Mouse (Mus musculus): ENCODE measurements around the gene Chp2. TPM values are rescaled to one million over a fixed set of nuclear protein-coding genes. Genes with fewer than 3 reads are reported as not detected.

Gene Chp2
- polyA plus RNA-seq, 1 experiment from 2014 or later = 0.66 TPM

Other genes with a start within 250 kb of the Chp2 start
- gene Cog7, start 237.8 kb upstream of the Chp2 start, polyA plus RNA-seq (2014; fragmentation: Nextera tagmentation; extraction: Ambion mirVana) = 7.8 and 11.0 TPM in 2 replicates
- 28.0 and 32.1 TPM in 2 replicates for gene Gga2, start 198.3 kb upstream of the Chp2 start, polyA plus RNA-seq (2014; fragmentation: Nextera tagmentation; extraction: Ambion mirVana)
- gene Ubfd1, start 152.3 kb upstream of the Chp2 start, polyA plus RNA-seq (2014; fragmentation: Nextera tagmentation; extraction: Ambion mirVana) = 69.9 and 76.5 TPM in 2 replicates
- 11.8 TPM in 2 replicates for gene Ears2, start 152.2 kb upstream of the Chp2 start, polyA plus RNA-seq (2014; fragmentation: Nextera tagmentation; extraction: Ambion mirVana)
- gene Ndufab1, start 117.6 kb upstream of the Chp2 start, polyA plus RNA-seq (2014; fragmentation: Nextera tagmentation; extraction: Ambion mirVana) = 510 and 563 TPM in 2 replicates
- 7.2 TPM in 2 replicates for gene Palb2, start 86.5 kb upstream of the Chp2 start, polyA plus RNA-seq (2014; fragmentation: Nextera tagmentation; extraction: Ambion mirVana)
- 162 and 166 TPM in 2 replicates for gene Dctn5, start 86.5 kb upstream of the Chp2 start, polyA plus RNA-seq (2014; fragmentation: Nextera tagmentation; extraction: Ambion mirVana)
- 47.7 and 48.4 TPM in 2 replicates for gene Plk1, start 60.1 kb upstream of the Chp2 start, polyA plus RNA-seq (2014; fragmentation: Nextera tagmentation; extraction: Ambion mirVana)
- gene Ern2, start 33.3 kb upstream of the Chp2 start, polyA plus RNA-seq (2014; fragmentation: Nextera tagmentation; extraction: Ambion mirVana) = 0.33 and 0.42 TPM in 2 replicates
- gene Prkcb, start 69.3 kb downstream of the Chp2 start, polyA plus RNA-seq (2014; fragmentation: Nextera tagmentation; extraction: Ambion mirVana) = 29.4 and 39.3 TPM in 2 replicates

Data from forebrain, embryonic 14.5 days (tissue).